Mouse (Mus musculus) ES-CJ7 (cell line): Measurements from ENCODE around the gene Grin2c.

Experiments
- DNase-seq: peaks from one replicate; pipeline ENCODE4 v3.0.0; 2011; ENCODE audit warnings: low read depth, low spot score

Grin2c gene

DNA sequence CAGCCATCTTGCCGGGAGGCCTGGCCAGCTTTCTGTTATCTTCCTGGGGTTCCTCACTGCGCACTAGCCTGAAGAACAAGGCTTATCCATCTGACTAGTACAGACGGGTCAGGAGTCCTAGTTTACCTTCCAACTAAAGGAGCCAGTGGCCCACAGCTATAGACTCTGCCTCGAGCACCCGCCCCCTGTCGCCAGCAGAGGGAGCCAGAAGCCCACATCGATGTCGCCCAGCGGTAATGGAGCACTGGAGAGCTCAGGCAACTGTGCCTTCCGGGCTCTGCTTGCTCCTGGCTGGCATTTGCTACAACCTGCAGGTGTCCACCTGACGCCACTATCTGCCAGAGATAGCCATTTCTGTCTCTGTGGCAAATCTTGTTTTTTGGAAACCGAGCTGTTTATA is 64.7 kb downstream of the Grin2c start:
- DNase-seq = peak; percentile 70

DNA sequence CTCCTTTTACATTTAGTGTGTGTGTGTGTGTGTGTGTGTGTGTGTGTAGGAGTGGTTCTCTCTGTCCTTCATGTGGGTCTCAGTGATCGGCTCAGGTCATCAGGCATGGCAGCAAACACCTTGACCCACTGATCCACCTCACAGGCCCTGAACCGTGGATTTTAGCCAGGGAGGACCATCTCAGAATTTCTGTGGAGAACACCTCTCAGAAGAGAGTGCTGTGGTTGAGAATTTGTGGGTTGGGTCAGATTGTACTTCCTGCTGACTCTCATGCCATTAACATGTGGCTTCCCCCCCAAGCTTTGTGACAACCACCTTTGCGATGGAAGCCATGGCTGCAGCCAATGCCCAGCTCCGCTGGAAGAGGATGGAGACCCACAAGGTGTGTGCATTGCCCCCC is 66.5 kb downstream of the Grin2c start:
- DNase-seq = no peak
